In genomic region chr6:146877425-146878045, GRCm38 (mm10) we compare ENCODE assay signal across 15 mouse cellular contexts. TPM values are rescaled to one million over a fixed set of nuclear protein-coding genes. Genes with fewer than 3 reads are reported as not detected.
DNase-seq lines count a peak whose midpoint lies in the region; ATAC-seq and TF ChIP-seq lines count a peak whose summit lies in the region.
"Had no signal": no experiment of that assay in that cellular context is flagged by ENCODE, and none has a peak within 500 bp of the region (broad histone marks: within the 10 kb centered on the region; RNA-seq: fewer than 3 reads in every experiment).

No protein-coding gene starts in this region.

- 50% methylated on average over 12 of the region's 12 CpGs for WGBS in heart, embryonic 12.5 days
- 96% methylated on average over 12 of the region's 12 CpGs for WGBS in thymus, adult 2 months

- no peak overlapping the region for H3K9ac ChIP-seq in heart, embryonic 12.5 days
- H3K9ac ChIP-seq: hindbrain, embryonic 15.5 days; limb, embryonic 15.5 days had no signal

- H3K36me3 ChIP-seq in heart, embryonic 12.5 days, result no peaks in the 10 kb centered on the region
- no peaks in the 10 kb centered on the region for H3K36me3 ChIP-seq in thymus, adult 2 months (ENCODE audit: control insufficient read depth, insufficient read depth, low read length)
- H3K36me3 ChIP-seq: hindbrain, embryonic 15.5 days; limb, embryonic 15.5 days had no signal

- no peak for ATAC-seq in heart, embryonic 12.5 days (ENCODE audit: insufficient number of reproducible peaks, low FRiP score)
- ATAC-seq: lung, postnatal 0 days had no signal

- no peak overlapping the region for H3K4me3 ChIP-seq in heart, embryonic 12.5 days
- H3K4me3 ChIP-seq in cortical plate, adult 2 months (ENCODE audit: insufficient read depth, low read length), result no peak overlapping the region
- no peak overlapping the region for H3K4me3 ChIP-seq in thymus, adult 2 months (ENCODE audit: control insufficient read depth, insufficient read depth, low read length)
- H3K4me3 ChIP-seq: hindbrain, embryonic 15.5 days; limb, embryonic 15.5 days had no signal

- H3K27me3 ChIP-seq in heart, embryonic 12.5 days (replicated peaks), result no peaks in the 10 kb centered on the region
- H3K27me3 ChIP-seq in thymus, adult 2 months (ENCODE audit: control insufficient read depth, insufficient read depth, low read length), result no peaks in the 10 kb centered on the region
- H3K27me3 ChIP-seq: hindbrain, embryonic 15.5 days; limb, embryonic 15.5 days had no signal

- no peak for TF ChIP-seq CTCF in cortical plate, adult 2 months (IDR thresholded peaks at IDR 0.05; ENCODE audit: extremely low read depth, insufficient read depth, low read length)
- no peak for TF ChIP-seq CTCF in thymus, adult 2 months (IDR thresholded peaks at IDR 0.05; ENCODE audit: borderline replicate concordance, control insufficient read depth, extremely low read depth, insufficient read depth, low read length, poor library complexity)

- no peak for DNase-seq in heart, adult 11 months
- DNase-seq in layer of hippocampus, adult 8-10 months (ENCODE audit: low spot score in 2 of 2), result peak; percentile 39 to 65
- DNase-seq in right cerebral cortex, adult 18-20 months, result peak; percentile 90
- DNase-seq in retina, postnatal 1 day, result no peak
- no peak for DNase-seq in adrenal gland, postnatal 10 days
- DNase-seq in thymus, adult 2 months, result no peak
- DNase-seq: cerebellum, postnatal 36 days; gastrocnemius, postnatal 25 days; thymus, postnatal 36 days had no signal

- peaks cover 5% of the 10 kb centered on the region; the same call in 1 of the 2 replicates for H3K9me3 ChIP-seq in heart, embryonic 12.5 days (replicated peaks)
- H3K9me3 ChIP-seq: hindbrain, embryonic 15.5 days; limb, embryonic 15.5 days had no signal

- no peak for TF ChIP-seq POLR2A in cortical plate, adult 2 months (IDR thresholded peaks at IDR 0.05; ENCODE audit: extremely low read depth, insufficient read depth, low read length)
- TF ChIP-seq POLR2A in thymus, adult 2 months (IDR thresholded peaks at IDR 0.05; ENCODE audit: control insufficient read depth, extremely low read depth, insufficient read depth, low read length, poor library complexity), result no peak

- H3K4me2 ChIP-seq in heart, embryonic 12.5 days, result no peak overlapping the region
- H3K4me2 ChIP-seq: hindbrain, embryonic 15.5 days; limb, embryonic 15.5 days had no signal

- H3K4me1 ChIP-seq in heart, embryonic 12.5 days (replicated peaks), result peaks cover 21% of the 10 kb centered on the region
- H3K4me1 ChIP-seq in cortical plate, adult 2 months (ENCODE audit: control insufficient read depth, insufficient read depth, low read length), result peaks cover 5% of the 10 kb centered on the region
- H3K4me1 ChIP-seq in thymus, adult 2 months (replicated peaks; ENCODE audit: control insufficient read depth, insufficient read depth, low read length), result no peaks in the 10 kb centered on the region
- H3K4me1 ChIP-seq: hindbrain, embryonic 15.5 days had no signal

- peak overlapping the region; percentile 18; the same call in 1 of the 2 replicates for H3K27ac ChIP-seq in heart, embryonic 12.5 days (ENCODE audit: poor library complexity, severe bottlenecking)
- 0 out of 2 replicates have a peak overlapping the region, but pooled peaks have one; percentile 63 for H3K27ac ChIP-seq in cortical plate, adult 2 months (ENCODE audit: insufficient read depth, low read length)
- no peak overlapping the region for H3K27ac ChIP-seq in thymus, adult 2 months (ENCODE audit: control insufficient read depth, insufficient read depth, low read length)
- H3K27ac ChIP-seq: hindbrain, embryonic 15.5 days; kidney, postnatal 0 days; limb, embryonic 15.5 days had no signal

RNA-seq across cellular contexts. Expression of gene Ppfibp1, which starts 10.8 kb away (rescaled TPM):
- polyA plus RNA-seq in heart, embryonic 12.5 days (2016; fragmentation: Nextera tagmentation; extraction: Ambion mirVana), result 83.9 and 84.8 TPM in 2 replicates
- polyA plus RNA-seq in cortical plate, adult 2 months (2012; rRNA removed), result 26.5 and 30.6 TPM in 2 replicates
- total RNA-seq in layer of hippocampus, adult 8-10 months (2022), result 10 to 100 TPM; 40.8 to 45.2 (median 41.9) TPM
- 10 to 100 TPM; 89.2 to 94.4 TPM for total RNA-seq in adrenal gland, postnatal 10 days (2021)
- 4.2 and 5.0 TPM in 2 replicates for polyA plus RNA-seq in thymus, adult 2 months (2012; rRNA removed)

RNA-seq across cellular contexts. Expression of gene Smco2, which starts 27.6 kb away (rescaled TPM):
- polyA plus RNA-seq in heart, embryonic 12.5 days (2016; fragmentation: Nextera tagmentation; extraction: Ambion mirVana), result not detected in 2 replicates
- polyA plus RNA-seq in cortical plate, adult 2 months (2012; rRNA removed), result 0.13 and 0.23 TPM in 2 replicates
- not detected for total RNA-seq in layer of hippocampus, adult 8-10 months (2022)
- total RNA-seq in adrenal gland, postnatal 10 days (2021), result not detected
- polyA plus RNA-seq in thymus, adult 2 months (2012; rRNA removed), result 0.42 TPM in 1 of 2 replicates, not detected in the other
- total RNA-seq: gastrocnemius, postnatal 25 days had no signal
- polyA plus RNA-seq: hindbrain, embryonic 15.5 days; kidney, postnatal 0 days; limb, embryonic 15.5 days; lung, postnatal 0 days had no signal

Comparison
In these comparisons a context has a peak if more than half of its experiments do, and no peak if none do; other contexts are left out.
1. DNase-seq: peak in layer of hippocampus, adult 8-10 months (2 of 2) and right cerebral cortex, adult 18-20 months (single experiment); none in heart, adult 11 months (single experiment), retina, postnatal 1 day (single experiment), adrenal gland, postnatal 10 days (single experiment) and thymus, adult 2 months (single experiment).